Mouse (Mus musculus) frontal cortex, adult 2 months (tissue): ENCODE data around the gene Nudt22. TPM values are rescaled to one million over a fixed set of nuclear protein-coding genes. Genes with fewer than 3 reads are reported as not detected.
"Not testable (repeated sequence)": the region's sequence is repeated elsewhere in the genome, so short reads cannot be mapped to it uniquely, and the experiment has no call there.

ENCODE experiments used
- DNase-seq, 2 experiments: peaks; one replicate each; pipeline ENCODE4 v3.0.0; 2022; ENCODE audit warnings: low spot score in 1 of 2; ENCODE audit errors: extremely low spot score in 1 of 2
- polyA plus RNA-seq: library from polyadenylated mRNA; depleted of rRNA; stranded (reverse); fragments of >200 nt; gene quantifications from 2 replicates; pipeline ENCODE4 v1.2.3, GENCODE M21; 2012

Gene Nudt22
- polyA plus RNA-seq, 1 experiment: 12.5 TPM

- no peak for DNase-seq
Measured at GRCm38 (mm10) chr19:6997721-6998290, 1.9 kb upstream of the Nudt22 start.

GRCm38 (mm10) chr19:6995255-6995991, 494 bp downstream of the Nudt22 start:
- DNase-seq: no peak

GRCm38 (mm10) chr19:6994489-6994888, 1.4 kb downstream of the Nudt22 start:
- no peak for DNase-seq

- DNase-seq: no peak
Measured at GRCm38 (mm10) chr19:6994002-6994401, 1.9 kb downstream of the Nudt22 start.

- no peak for DNase-seq
Measured at GRCm38 (mm10) chr19:6993011-6993770, 2.7 kb downstream of the Nudt22 start.

- DNase-seq: peak; percentile 95 to 96
Measured at GRCm38 (mm10) chr19:6992011-6992858, 3.7 kb downstream of the Nudt22 start, which contains the start of gene Dnajc4. Gene Dnajc4, minus strand, starts transcription at chr19:6992572.

- DNase-seq: not testable (repeated sequence)
Measured at GRCm38 (mm10) chr19:6991166-6991565, 4.8 kb downstream of the Nudt22 start.

- no peak for DNase-seq
Measured at GRCm38 (mm10) chr19:6990712-6991111, 5.2 kb downstream of the Nudt22 start.

GRCm38 (mm10) chr19:6989251-6989650, 6.7 kb downstream of the Nudt22 start:
- no peak for DNase-seq

GRCm38 (mm10) chr19:6987904-6988285, 8.0 kb downstream of the Nudt22 start:
- DNase-seq: no peak

- DNase-seq: no peak
Measured at GRCm38 (mm10) chr19:6987061-6987903, 8.6 kb downstream of the Nudt22 start, which contains the start of gene Vegfb. Gene Vegfb, minus strand, starts transcription at chr19:6987651.

- DNase-seq: no peak
Measured at GRCm38 (mm10) chr19:6985951-6986708, 9.8 kb downstream of the Nudt22 start.

- DNase-seq: no peak
Measured at GRCm38 (mm10) chr19:6985300-6985699, 10.6 kb downstream of the Nudt22 start.

- no peak for DNase-seq
Measured at GRCm38 (mm10) chr19:6983621-6984020, 12.3 kb downstream of the Nudt22 start.

- no peak for DNase-seq
Measured at GRCm38 (mm10) chr19:6981465-6981864, 14.5 kb downstream of the Nudt22 start.

GRCm38 (mm10) chr19:6980381-6981093, 15.4 kb downstream of the Nudt22 start, which contains the start of gene Fkbp2:
Gene Fkbp2, minus strand, starts transcription at chr19:6980501.
- DNase-seq: peak; percentile 97 to 99

GRCm38 (mm10) chr19:6979486-6980380, 16.2 kb downstream of the Nudt22 start:
- DNase-seq: peak; percentile 99
